Mouse (Mus musculus) naive thymus-derived CD4-positive, alpha-beta T cell, adult 2 months (primary cell): Measurements from ENCODE around the gene Disc1.

Experiments used
- DNase-seq: peaks from one replicate; pipeline ENCODE4 v3.0.0-alpha.2; 2011; ENCODE audit warnings: low read depth

Gene Disc1

GRCm38 (mm10) chr8:125270292-125270691 is 216.3 kb downstream of the Disc1 start:
- DNase-seq = no peak

- DNase-seq = no peak
These were observed 217.4 kb downstream of the Disc1 start for GRCm38 (mm10) chr8:125271357-125271756.

GRCm38 (mm10) chr8:125272089-125272866 is 218.3 kb downstream of the Disc1 start:
- DNase-seq = no peak

GRCm38 (mm10) chr8:125277071-125277682 is 223.2 kb downstream of the Disc1 start:
- no peak for DNase-seq

- DNase-seq = no peak
These were observed 225.2 kb downstream of the Disc1 start for GRCm38 (mm10) chr8:125279156-125279555.

GRCm38 (mm10) chr8:125279892-125280291 is 225.9 kb downstream of the Disc1 start:
- DNase-seq = no peak

- DNase-seq = no peak
These were observed 228.5 kb downstream of the Disc1 start for GRCm38 (mm10) chr8:125282531-125282930.

GRCm38 (mm10) chr8:125283542-125283941 is 229.5 kb downstream of the Disc1 start:
- no peak for DNase-seq

- no peak for DNase-seq
These were observed 230.9 kb downstream of the Disc1 start for GRCm38 (mm10) chr8:125284875-125285274.

- no peak for DNase-seq
These were observed 231.4 kb downstream of the Disc1 start for GRCm38 (mm10) chr8:125285391-125285790.

- no peak for DNase-seq
These were observed 232.1 kb downstream of the Disc1 start for GRCm38 (mm10) chr8:125285966-125286681.

GRCm38 (mm10) chr8:125287311-125287710 is 233.3 kb downstream of the Disc1 start:
- no peak for DNase-seq

GRCm38 (mm10) chr8:125287841-125288341 is 233.9 kb downstream of the Disc1 start:
- no peak for DNase-seq

GRCm38 (mm10) chr8:125291506-125291905 is 237.5 kb downstream of the Disc1 start:
- DNase-seq = no peak

GRCm38 (mm10) chr8:125291932-125292717 is 238.1 kb downstream of the Disc1 start:
- no peak for DNase-seq

- DNase-seq = no peak
These were observed 239.1 kb downstream of the Disc1 start for GRCm38 (mm10) chr8:125292933-125293591.

- no peak for DNase-seq
These were observed 245.3 kb downstream of the Disc1 start for GRCm38 (mm10) chr8:125299248-125299647.

GRCm38 (mm10) chr8:125301931-125302361 is 248.0 kb downstream of the Disc1 start:
- no peak for DNase-seq

GRCm38 (mm10) chr8:125306665-125307064 is 252.7 kb downstream of the Disc1 start:
- DNase-seq = no peak

- no peak for DNase-seq
These were observed 256.0 kb downstream of the Disc1 start for GRCm38 (mm10) chr8:125309985-125310384.
